Mouse (Mus musculus): ENCODE data around the gene R3hdm2.

GRCm38 (mm10) chr10:127524646-127525255, 144.6 kb downstream of the R3hdm2 start:
- TF ChIP-seq CTCF (IDR thresholded peaks at IDR 0.05; ENCODE audit: borderline replicate concordance, insufficient read depth, low read length) (no peak), POLR2A (IDR thresholded peaks at IDR 0.05; ENCODE audit: low read depth, low read length) (no peak)
